Mouse (Mus musculus) stomach, embryonic 14.5 days (tissue): ENCODE data around the gene Arl5c. TPM values are rescaled to one million over a fixed set of nuclear protein-coding genes. Genes with fewer than 3 reads are reported as not detected.

Source experiments
- ATAC-seq: fragments of 200-750 bp; cut with Nextera tagmentation; 2 replicates; pipeline ENCODE4 v1.8.0; 2017; ENCODE audit warnings: low read depth, moderate TSS enrichment; ENCODE audit not compliant: insufficient number of reproducible peaks, insufficient read depth, low FRiP score
- H3K27ac ChIP-seq: fragments of 300-500 bp; sonication (generic); 2 replicates; pipeline ENCODE4 v1.5.1; 2014; ENCODE audit warnings: mild to moderate bottlenecking, low read length, moderate library complexity, mixed read lengths
- H3K27me3 ChIP-seq: fragments of 300-500 bp; sonication (generic); 2 replicates; pipeline ENCODE4 v1.6.1; 2014; ENCODE audit warnings: low read length, control low read depth, mixed read lengths; ENCODE audit not compliant: control insufficient read depth, insufficient read depth
- H3K36me3 ChIP-seq: fragments of 300-500 bp; sonication (generic); 2 replicates; pipeline ENCODE4 v1.6.1; 2014; ENCODE audit warnings: mild to moderate bottlenecking, control low read depth, low read length, moderate library complexity, mixed read lengths; ENCODE audit not compliant: control insufficient read depth, insufficient read depth
- H3K4me1 ChIP-seq: fragments of 300-500 bp; sonication (generic); 2 replicates; pipeline ENCODE4 v1.6.1; 2014; ENCODE audit warnings: low read length, control low read depth, mixed read lengths; ENCODE audit not compliant: control insufficient read depth, insufficient read depth
- H3K4me2 ChIP-seq: fragments of 300-500 bp; sonication (generic); replicated peaks from 2 replicates; pipeline ENCODE4 v1.6.1; 2014; ENCODE audit warnings: low read depth, low read length, control low read depth
- H3K4me3 ChIP-seq: fragments of 300-500 bp; sonication (generic); 2 replicates; pipeline ENCODE4 v1.5.1; 2014; ENCODE audit warnings: low read depth, low read length, control low read depth
- H3K9ac ChIP-seq: fragments of 300-500 bp; sonication (generic); replicated peaks from 2 replicates; pipeline ENCODE4 v1.6.1; 2014; ENCODE audit warnings: low read depth, mild to moderate bottlenecking, control low read depth, low read length, moderate library complexity, mixed read lengths
- H3K9me3 ChIP-seq: fragments of 300-500 bp; sonication (generic); 2 replicates; pipeline ENCODE4 v1.6.1; 2016; ENCODE audit warnings: low read depth, low read length, control low read depth; ENCODE audit not compliant: control insufficient read depth
- WGBS: fragments of 180-500 bp; shearing (Covaris S2); extraction: QIAGEN DNeasy Blood & Tissue Kit; methylation state at CpG from one replicate; pipeline ENCODE4 v1.1.7; 2014; 5-methylcytosine and 5-hydroxymethylcytosine counted together
- polyA plus RNA-seq: library from polyadenylated mRNA; unstranded; fragments of >200 nt; fragmentation: Nextera tagmentation; extraction: Ambion mirVana; gene quantifications from 2 replicates; pipeline ENCODE4 v1.2.1, GENCODE M21; 2014

Arl5c gene
- polyA plus RNA-seq, 1 experiment from 2014 or later: 11.6 TPM

GRCm38 (mm10) chr11:97955146-97955902 lies 40.7 kb downstream of the Arl5c start:
- H3K27me3 ChIP-seq: no peaks in the 10 kb centered on the region
- no peak overlapping the region for H3K27ac ChIP-seq
- no peak overlapping the region for H3K4me3 ChIP-seq
- no peaks in the 10 kb centered on the region for H3K36me3 ChIP-seq
- no peak overlapping the region for H3K4me2 ChIP-seq
- no peaks in the 10 kb centered on the region for H3K4me1 ChIP-seq
- 81% methylated on average over 9 of the region's 9 CpGs for WGBS
- no peak for ATAC-seq
- H3K9me3 ChIP-seq: no peaks in the 10 kb centered on the region
- H3K9ac ChIP-seq: no peak overlapping the region

- Histone ChIP-seq H3K4me2 (no peak overlapping the region), H3K9ac (no peak overlapping the region), H3K36me3 (no peaks in the 10 kb centered on the region), H3K27me3 (no peaks in the 10 kb centered on the region), H3K4me1 (no peaks in the 10 kb centered on the region), H3K4me3 (no peak overlapping the region), H3K9me3 (no peaks in the 10 kb centered on the region), H3K27ac (no peak overlapping the region)
- 50% methylated on average over 14 of the region's 14 CpGs for WGBS
- no peak for ATAC-seq
Observed at GRCm38 (mm10) chr11:97954469-97955141, 41.4 kb downstream of the Arl5c start.

GRCm38 (mm10) chr11:97953939-97954275 lies 42.1 kb downstream of the Arl5c start:
- Histone ChIP-seq H3K4me3 (no peak overlapping the region), H3K27me3 (no peaks in the 10 kb centered on the region), H3K4me2 (no peak overlapping the region), H3K4me1 (no peaks in the 10 kb centered on the region), H3K27ac (no peak overlapping the region), H3K36me3 (no peaks in the 10 kb centered on the region), H3K9ac (no peak overlapping the region), H3K9me3 (no peaks in the 10 kb centered on the region)
- ATAC-seq: no peak
- 86% methylated on average over 6 of the region's 6 CpGs for WGBS

- no peaks in the 10 kb centered on the region for H3K4me1 ChIP-seq
- H3K4me2 ChIP-seq: no peak overlapping the region
- no peaks in the 10 kb centered on the region for H3K27me3 ChIP-seq
- ATAC-seq: no peak
- no peak overlapping the region for H3K9ac ChIP-seq
- H3K36me3 ChIP-seq: no peaks in the 10 kb centered on the region
- H3K4me3 ChIP-seq: no peak overlapping the region
- WGBS: 84% methylated on average over 16 of the region's 16 CpGs
- H3K9me3 ChIP-seq: no peaks in the 10 kb centered on the region
- no peak overlapping the region for H3K27ac ChIP-seq
Observed at GRCm38 (mm10) chr11:97953179-97953938, 42.6 kb downstream of the Arl5c start.

GRCm38 (mm10) chr11:97952367-97953006 lies 43.5 kb downstream of the Arl5c start:
- ATAC-seq: no peak
- no peaks in the 10 kb centered on the region for H3K27me3 ChIP-seq
- no peaks in the 10 kb centered on the region for H3K9me3 ChIP-seq
- H3K4me1 ChIP-seq: no peaks in the 10 kb centered on the region
- H3K27ac ChIP-seq: no peak overlapping the region
- no peaks in the 10 kb centered on the region for H3K36me3 ChIP-seq
- no peak overlapping the region for H3K4me3 ChIP-seq
- H3K4me2 ChIP-seq: no peak overlapping the region
- H3K9ac ChIP-seq: no peak overlapping the region
- WGBS: 73% methylated on average over 1 of the region's 1 CpGs

GRCm38 (mm10) chr11:97949703-97950475 lies 46.1 kb downstream of the Arl5c start:
- H3K27ac ChIP-seq: no peak overlapping the region
- no peak for ATAC-seq

GRCm38 (mm10) chr11:97947426-97947825 lies 48.6 kb downstream of the Arl5c start:
- Histone ChIP-seq H3K4me3 (no peak overlapping the region), H3K36me3 (no peaks in the 10 kb centered on the region), H3K4me1 (no peaks in the 10 kb centered on the region), H3K27me3 (no peaks in the 10 kb centered on the region), H3K9me3 (no peaks in the 10 kb centered on the region), H3K9ac (no peak overlapping the region), H3K27ac (no peak overlapping the region), H3K4me2 (no peak overlapping the region)
- no peak for ATAC-seq
- 14% methylated on average over 7 of the region's 7 CpGs for WGBS

More at GRCm38 (mm10) chr11:97949703-97950475, 46.1 kb downstream of the Arl5c start:
- H3K4me1 ChIP-seq: no peaks in the 10 kb centered on the region
- H3K9me3 ChIP-seq: no peaks in the 10 kb centered on the region
- WGBS: 57% methylated on average over 20 of the region's 20 CpGs
- H3K27me3 ChIP-seq: no peaks in the 10 kb centered on the region
- H3K4me2 ChIP-seq: no peak overlapping the region
- no peak overlapping the region for H3K9ac ChIP-seq
- H3K4me3 ChIP-seq: no peak overlapping the region
- no peaks in the 10 kb centered on the region for H3K36me3 ChIP-seq
